Mouse (Mus musculus): Measurements from ENCODE around the gene Sec61b.

The Sec61b gene

GRCm38 (mm10) chr4:47473968-47474729 is at the start of gene Sec61b, which contains the start of gene Alg2:
Sec61b (plus strand) TSS chr4:47474658.
Alg2 (minus strand) TSS chr4:47474333.
- peak; percentile 77 for DNase-seq (ENCODE audit: low spot score)

GRCm38 (mm10) chr4:47425247-47425830 is 49.1 kb upstream of the Sec61b start:
- no peak for DNase-seq (ENCODE audit: low spot score)

GRCm38 (mm10) chr4:47427606-47428005 is 46.9 kb upstream of the Sec61b start:
- DNase-seq (ENCODE audit: low spot score) = no peak

GRCm38 (mm10) chr4:47430557-47430956 is 43.9 kb upstream of the Sec61b start:
- DNase-seq (ENCODE audit: low spot score) = no peak

- no peak for DNase-seq (ENCODE audit: low spot score)
Observed at GRCm38 (mm10) chr4:47431081-47431480, 43.4 kb upstream of the Sec61b start.

DNA sequence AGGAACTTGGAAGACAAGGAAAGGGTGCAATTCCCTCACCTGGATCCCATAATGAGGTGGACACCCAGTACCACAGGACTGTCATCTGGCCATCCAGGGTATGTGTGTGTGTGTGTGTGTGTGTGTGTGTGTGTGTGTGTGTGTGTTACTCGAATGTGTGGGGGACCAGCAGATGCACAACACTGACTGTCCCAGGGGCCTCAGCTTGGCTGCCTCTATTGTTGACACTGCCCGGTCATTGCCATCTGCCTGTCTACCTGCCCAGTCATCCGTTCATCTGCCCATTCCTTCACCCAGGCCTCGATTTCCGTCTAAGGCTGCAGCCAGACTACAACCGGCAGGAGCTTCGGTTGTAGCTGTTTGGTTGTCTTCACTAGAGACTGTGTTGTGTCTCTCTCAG is 41.7 kb upstream of the Sec61b start:
- no peak for DNase-seq (ENCODE audit: low spot score)

GRCm38 (mm10) chr4:47435131-47435530 is 39.3 kb upstream of the Sec61b start:
- DNase-seq (ENCODE audit: low spot score) = no peak

- DNase-seq (ENCODE audit: low spot score) = no peak
Observed at GRCm38 (mm10) chr4:47435566-47436360, 38.7 kb upstream of the Sec61b start.

- peak; percentile 67 for DNase-seq (ENCODE audit: low spot score)
Observed at GRCm38 (mm10) chr4:47437365-47438340, 36.8 kb upstream of the Sec61b start.

- DNase-seq (ENCODE audit: low spot score) = no peak
Observed at GRCm38 (mm10) chr4:47438956-47439355, 35.5 kb upstream of the Sec61b start.

DNA sequence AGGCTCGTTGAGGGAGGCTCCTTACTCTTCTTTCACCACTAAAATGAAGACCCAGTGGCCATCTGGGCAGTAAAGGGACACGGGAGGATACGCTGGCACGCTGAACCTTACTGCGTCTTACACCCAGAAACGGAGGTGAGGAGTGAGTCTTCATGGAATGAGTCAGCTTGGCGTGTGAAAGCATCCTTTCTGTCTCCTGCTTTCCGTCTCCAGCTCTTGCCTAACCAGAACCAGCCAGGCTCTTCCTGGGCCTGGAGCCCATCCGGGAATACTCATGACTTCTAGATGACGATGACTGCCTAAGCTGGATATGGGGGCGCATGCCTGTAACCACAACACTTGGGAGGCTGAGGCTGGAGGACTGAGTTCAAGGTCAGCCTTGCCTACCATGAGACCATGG is 33.5 kb upstream of the Sec61b start:
- no peak for DNase-seq (ENCODE audit: low spot score)

GRCm38 (mm10) chr4:47448526-47448925 is 25.9 kb upstream of the Sec61b start:
- DNase-seq (ENCODE audit: low spot score) = no peak

- DNase-seq (ENCODE audit: low spot score) = no peak
Observed at GRCm38 (mm10) chr4:47449116-47449515, 25.3 kb upstream of the Sec61b start.

DNA sequence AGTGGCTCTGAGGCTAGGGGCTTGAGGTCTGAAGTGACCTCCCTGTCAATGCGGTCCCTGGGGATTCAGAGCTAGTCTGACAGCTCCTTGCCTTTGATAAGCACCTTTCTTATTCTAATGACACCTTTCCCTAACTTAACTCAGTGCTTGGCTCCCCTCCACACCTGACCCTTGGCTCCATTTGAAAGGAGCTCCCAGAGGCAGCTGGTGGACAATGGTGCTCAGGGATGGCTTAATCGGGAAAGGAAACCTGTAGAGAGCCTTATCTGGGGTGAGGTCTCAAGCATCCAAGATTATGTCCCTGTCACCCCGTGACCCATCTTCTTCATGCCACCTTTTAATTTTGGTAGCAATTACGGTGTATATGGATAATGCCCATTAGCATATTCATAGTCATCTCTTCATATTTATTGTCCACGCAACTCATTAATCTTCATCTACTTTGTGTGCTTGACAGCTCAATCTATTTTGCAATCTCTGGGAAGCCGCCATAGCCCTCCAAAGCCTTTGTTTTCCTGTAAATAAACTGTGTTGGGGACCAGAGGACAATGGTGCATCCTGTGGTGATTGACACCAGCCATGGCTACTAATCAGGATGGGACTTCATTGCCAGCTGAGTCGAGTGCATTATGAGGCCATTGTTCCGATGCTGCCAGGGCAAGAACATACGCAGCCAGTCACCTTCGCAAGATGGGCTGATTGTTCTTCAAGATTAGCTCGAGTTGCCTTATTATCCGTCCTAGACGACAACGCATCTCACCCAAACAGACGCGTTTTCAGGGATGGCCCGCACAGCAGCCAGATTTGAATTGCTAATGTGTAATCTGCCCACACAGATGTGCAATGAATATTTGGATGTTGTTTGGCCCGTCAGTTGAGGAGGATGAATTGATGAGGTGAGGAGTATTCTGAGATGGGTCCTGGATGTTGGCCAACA is 24.6 kb upstream of the Sec61b start:
- DNase-seq (ENCODE audit: low spot score) = no peak

- DNase-seq (ENCODE audit: low spot score) = no peak
Observed at GRCm38 (mm10) chr4:47467196-47467595, 7.3 kb upstream of the Sec61b start.

DNA sequence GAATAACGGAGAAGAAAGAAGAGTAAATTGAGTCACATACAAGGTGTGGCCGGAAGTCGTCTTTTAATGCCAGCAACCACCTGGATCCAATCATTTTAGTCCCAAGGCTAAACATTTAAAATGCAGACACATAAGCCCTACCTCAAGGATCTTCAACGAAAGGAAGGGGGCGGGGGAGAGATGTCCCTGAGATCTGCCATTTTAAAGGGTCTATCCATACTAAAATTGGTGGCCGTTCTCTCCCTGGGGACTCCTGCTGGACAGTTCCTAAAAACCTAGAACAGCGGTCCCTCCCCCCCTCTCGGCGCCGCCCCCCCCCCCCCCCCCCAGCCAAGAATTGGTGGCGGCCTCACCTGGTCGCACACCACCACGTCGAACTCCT is 881 bp upstream of the Sec61b start:
- no peak for DNase-seq (ENCODE audit: low spot score)

DNA sequence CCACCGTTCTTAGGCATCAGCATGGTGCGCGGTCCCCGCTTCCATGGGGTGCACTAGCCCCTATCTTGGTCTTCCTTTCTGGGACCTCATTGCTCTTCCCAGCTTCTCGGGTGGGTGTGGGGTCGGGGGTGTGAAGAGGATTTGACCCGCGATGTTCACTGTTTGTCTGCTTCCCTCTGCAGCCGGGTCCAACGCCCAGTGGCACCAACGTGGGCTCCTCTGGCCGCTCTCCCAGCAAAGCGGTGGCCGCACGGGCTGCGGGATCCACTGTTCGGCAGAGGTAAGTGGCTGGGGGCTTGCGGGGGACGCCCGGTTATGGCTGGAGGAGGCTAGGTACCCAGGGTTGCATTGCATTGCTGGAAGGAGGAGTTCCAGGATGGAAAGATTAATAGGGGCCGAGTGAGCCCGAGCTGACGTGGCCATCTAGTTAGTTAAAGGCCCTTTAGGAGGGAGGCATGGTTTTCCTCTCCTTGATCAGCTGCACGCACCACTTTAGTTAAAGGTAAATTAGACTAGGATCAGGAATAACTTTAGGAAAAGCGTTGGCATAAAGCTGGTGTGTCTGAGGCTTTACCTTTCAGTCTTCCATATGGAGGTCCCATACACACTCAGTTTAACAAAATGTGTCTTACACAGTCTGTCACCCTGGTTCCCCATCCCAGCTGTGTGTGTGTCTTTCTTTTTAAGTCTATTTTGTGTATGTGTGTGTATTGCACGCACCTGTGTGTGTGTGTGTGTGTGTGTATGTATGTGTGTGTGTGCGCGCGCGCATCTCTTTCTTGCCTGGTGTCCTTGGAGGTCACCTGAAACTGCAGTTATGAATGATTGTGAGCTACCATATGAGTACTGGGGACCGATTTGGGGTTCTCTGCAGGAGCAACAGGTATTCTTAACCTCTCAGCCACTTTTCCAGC is 529 bp downstream of the Sec61b start:
- DNase-seq (ENCODE audit: low spot score) = no peak

GRCm38 (mm10) chr4:47477539-47477938 is 3.1 kb downstream of the Sec61b start:
- DNase-seq (ENCODE audit: low spot score) = no peak

DNA sequence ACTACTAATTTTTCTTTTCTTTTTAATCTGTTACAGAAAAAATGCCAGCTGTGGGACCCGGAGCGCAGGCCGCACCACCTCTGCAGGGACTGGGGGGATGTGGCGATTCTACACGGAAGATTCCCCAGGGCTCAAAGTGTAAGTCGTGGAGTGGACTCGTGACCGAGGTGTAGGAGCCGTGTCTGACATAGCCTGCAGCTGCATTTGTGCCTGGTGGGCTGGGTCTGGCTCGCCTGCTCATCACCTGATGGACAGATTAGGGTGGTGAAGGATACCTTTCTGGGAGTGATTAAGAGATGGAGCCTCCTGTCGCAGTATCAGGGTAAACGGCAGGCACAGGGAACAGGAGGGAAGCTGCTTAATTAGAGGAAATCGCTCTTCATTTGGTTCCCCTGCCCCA is 5.6 kb downstream of the Sec61b start:
- no peak for DNase-seq (ENCODE audit: low spot score)

- no peak for DNase-seq (ENCODE audit: low spot score)
Observed at GRCm38 (mm10) chr4:47480576-47480975, 6.1 kb downstream of the Sec61b start.

All from urinary bladder, postnatal 10 days (tissue).